ENCODE assay signal across 8 mouse cellular contexts in the genomic region with DNA sequence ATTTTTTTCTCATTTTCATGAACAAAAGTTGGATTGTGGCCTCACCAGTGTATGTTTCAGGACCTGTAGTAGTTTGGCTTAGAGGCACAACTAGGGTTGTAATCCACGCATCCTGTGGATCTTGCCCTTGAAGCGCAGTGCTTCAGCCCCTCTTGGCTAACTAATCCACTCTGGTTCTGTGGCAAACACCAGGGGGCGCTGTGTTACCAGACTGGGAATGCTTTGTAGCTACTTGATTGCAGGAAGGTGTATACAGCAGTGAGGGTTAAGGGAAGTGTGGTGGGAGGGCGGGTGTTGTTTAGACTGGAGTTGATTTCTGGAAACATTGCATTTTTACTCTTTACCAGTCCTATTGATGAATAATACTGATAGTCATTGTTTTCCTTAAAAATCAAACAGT.
DNase-seq lines count a peak whose midpoint lies in the region; ATAC-seq lines count a peak whose summit lies in the region.

No protein-coding gene starts in this region.

- 0 out of 2 replicates have a peak, but pooled peaks have one; percentile 40 for ATAC-seq in midbrain, embryonic 11.5 days (ENCODE audit: low FRiP score)
- ATAC-seq in midbrain, embryonic 16.5 days, result no peak
- ATAC-seq in inflammation-experienced regulatory T-cells, adult 6 months, result peak; percentile 77
- no peak for ATAC-seq in neural tube, embryonic 11.5 days (ENCODE audit: insufficient read depth, low FRiP score, low TSS enrichment)

- no peak overlapping the region for H3K4me2 ChIP-seq in midbrain, embryonic 11.5 days
- H3K4me2 ChIP-seq in midbrain, embryonic 16.5 days (ENCODE audit: low read length), result no peak overlapping the region
- no peak overlapping the region for H3K4me2 ChIP-seq in neural tube, embryonic 11.5 days (ENCODE audit: low read depth)

- H3K36me3 ChIP-seq in midbrain, embryonic 11.5 days (ENCODE audit: control insufficient read depth, insufficient read depth, low read length), result peaks cover 6% of the 10 kb centered on the region; the same call in 1 of the 2 replicates
- peaks cover 24% of the 10 kb centered on the region for H3K36me3 ChIP-seq in midbrain, embryonic 16.5 days (ENCODE audit: control insufficient read depth, insufficient read depth, low read length)
- H3K36me3 ChIP-seq in neural tube, embryonic 11.5 days (ENCODE audit: control insufficient read depth, insufficient read depth, low read length), result peaks cover 4% of the 10 kb centered on the region; the same call in 1 of the 2 replicates

- H3K27me3 ChIP-seq in midbrain, embryonic 11.5 days (ENCODE audit: control insufficient read depth, insufficient read depth, low read length), result no peaks in the 10 kb centered on the region
- no peaks in the 10 kb centered on the region for H3K27me3 ChIP-seq in midbrain, embryonic 16.5 days (ENCODE audit: control insufficient read depth, insufficient read depth, low read depth, low read length)
- H3K27me3 ChIP-seq in neural tube, embryonic 11.5 days (ENCODE audit: control insufficient read depth, insufficient read depth, low read length), result no peaks in the 10 kb centered on the region

- no peaks in the 10 kb centered on the region for H3K9me3 ChIP-seq in midbrain, embryonic 11.5 days (ENCODE audit: control insufficient read depth, low read length)
- H3K9me3 ChIP-seq in midbrain, embryonic 16.5 days (replicated peaks; ENCODE audit: control insufficient read depth, low read length, poor library complexity, severe bottlenecking), result no peaks in the 10 kb centered on the region
- H3K9me3 ChIP-seq in neural tube, embryonic 11.5 days (ENCODE audit: control insufficient read depth, low read length), result no peaks in the 10 kb centered on the region

- H3K4me1 ChIP-seq in midbrain, embryonic 11.5 days (ENCODE audit: control insufficient read depth, insufficient read depth, low read length), result no peaks in the 10 kb centered on the region
- H3K4me1 ChIP-seq in midbrain, embryonic 16.5 days (ENCODE audit: control insufficient read depth, insufficient read depth, low read length), result no peaks in the 10 kb centered on the region
- no peaks in the 10 kb centered on the region for H3K4me1 ChIP-seq in neural tube, embryonic 11.5 days (ENCODE audit: control insufficient read depth, insufficient read depth, low read length)

- no peak overlapping the region for H3K27ac ChIP-seq in midbrain, embryonic 11.5 days (ENCODE audit: low read depth, low read length)
- H3K27ac ChIP-seq in midbrain, embryonic 16.5 days (ENCODE audit: low read length), result no peak overlapping the region
- no peak overlapping the region for H3K27ac ChIP-seq in neural tube, embryonic 11.5 days (ENCODE audit: low read depth, low read length)

- no peak overlapping the region for H3K4me3 ChIP-seq in midbrain, embryonic 11.5 days (ENCODE audit: low read depth, low read length)
- no peak overlapping the region for H3K4me3 ChIP-seq in midbrain, embryonic 16.5 days (ENCODE audit: low read depth, low read length)
- H3K4me3 ChIP-seq in neural tube, embryonic 11.5 days (ENCODE audit: low read depth, low read length), result no peak overlapping the region

- no peak overlapping the region for H3K9ac ChIP-seq in midbrain, embryonic 11.5 days (ENCODE audit: low read length)
- no peak overlapping the region for H3K9ac ChIP-seq in midbrain, embryonic 16.5 days (ENCODE audit: low read depth, low read length)
- H3K9ac ChIP-seq in neural tube, embryonic 11.5 days (ENCODE audit: low read length), result no peak overlapping the region

- intact Hi-C loops in left cerebral cortex, postnatal 4 days (cut with DNase I), result loop anchor here (5.0 to 10.0 kb wide), 2 partner anchors 97 to 280 kb away; no protein-coding TSS in a partner anchor

- peak; percentile 98 for DNase-seq in midbrain, embryonic 11.5 days (ENCODE audit: low spot score, missing footprints)
- peak; percentile 89 for DNase-seq in cerebellum, adult 8-10 months
- peak; percentile 57 to 93 for DNase-seq in frontal cortex, adult 2 months (ENCODE audit: extremely low spot score in 1 of 2, low spot score in 1 of 2)
- peak; percentile 93 for DNase-seq in left cerebral cortex, postnatal 4 days
- peak; percentile 86 for DNase-seq in neural tube, embryonic 11.5 days (ENCODE audit: low spot score)
- DNase-seq in testis, postnatal 10 days (ENCODE audit: low spot score), result peak; percentile 94

- 40% methylated on average over 4 of the region's 4 CpGs for WGBS in midbrain, embryonic 11.5 days
- 32% methylated on average over 4 of the region's 4 CpGs for WGBS in midbrain, embryonic 16.5 days
- 42% methylated on average over 4 of the region's 4 CpGs for WGBS in neural tube, embryonic 11.5 days

Comparison
In these comparisons a context has a peak if more than half of its experiments do, and no peak if none do; other contexts are left out.
1. ATAC-seq: peak in midbrain, embryonic 11.5 days (single experiment) and inflammation-experienced regulatory T-cells, adult 6 months (single experiment); none in midbrain, embryonic 16.5 days (single experiment) and neural tube, embryonic 11.5 days (single experiment).
2. Peak in every context shown above with its lines, with median percentiles within 50 percentile points of each other: DNase-seq.